Mouse (Mus musculus) heart, adult 2 months (tissue): Measurements from ENCODE around the gene Gabrb3. TPM values are rescaled to one million over a fixed set of nuclear protein-coding genes. Genes with fewer than 3 reads are reported as not detected.
"Not testable (repeated sequence)": the region's sequence is repeated elsewhere in the genome, so short reads cannot be mapped to it uniquely, and the experiment has no call there.

Experiments used
- DNase-seq, 2 experiments: peaks; one replicate each; pipeline ENCODE4 v3.0.0; 2021
- H3K27ac ChIP-seq: fragments of 200-600 bp; 2 replicates; pipeline ENCODE4 v1.8.1; 2022
- H3K27me3 ChIP-seq: fragments of 200-500 bp; 2 replicates; pipeline ENCODE4 v1.6.1; 2012; ENCODE audit warnings: mild to moderate bottlenecking, low read length, inconsistent platforms, mixed read lengths; ENCODE audit not compliant: control insufficient read depth, insufficient read depth
- H3K36me3 ChIP-seq: fragments of 200-500 bp; 2 replicates; pipeline ENCODE4 v1.6.1; 2012; ENCODE audit warnings: low read length, inconsistent platforms; ENCODE audit not compliant: control insufficient read depth, insufficient read depth
- H3K4me1 ChIP-seq: fragments of 200-500 bp; 2 replicates; pipeline ENCODE4 v1.6.1; 2011; ENCODE audit warnings: low read length; ENCODE audit not compliant: control insufficient read depth, insufficient read depth
- H3K4me3 ChIP-seq: fragments of 200-600 bp; 2 replicates; pipeline ENCODE4 v1.8.1; 2022
- H3K79me2 ChIP-seq: fragments of 200-500 bp; replicated peaks from 2 replicates; pipeline ENCODE4 v1.6.1; 2012; ENCODE audit warnings: mild to moderate bottlenecking, inconsistent platforms, low read length, moderate library complexity, mixed read lengths; ENCODE audit not compliant: control insufficient read depth, insufficient read depth
- H3K9ac ChIP-seq: fragments of 200-500 bp; 2 replicates; pipeline ENCODE4 v1.6.1; 2012; ENCODE audit warnings: low read depth, mild to moderate bottlenecking, control low read depth, inconsistent platforms, low read length, mixed read lengths
- CTCF ChIP-seq: fragments of 200-600 bp; IDR thresholded peaks from 2 replicates; pipeline ENCODE4 v1.8.1; 2022; ENCODE audit warnings: antibody characterized with exemption, mild to moderate bottlenecking, moderate library complexity
- EP300 ChIP-seq: fragments of 200-500 bp; IDR thresholded peaks from 2 replicates; pipeline ENCODE4 v1.6.1; 2011; ENCODE audit warnings: low read depth, low read length, control low read depth; ENCODE audit not compliant: insufficient read depth
- POLR2A ChIP-seq: fragments of 200-500 bp; IDR thresholded peaks from 2 replicates; pipeline ENCODE4 v1.6.1; 2011; ENCODE audit warnings: mild to moderate bottlenecking, low read depth, low read length, control low read depth; ENCODE audit not compliant: insufficient read depth
- WGBS: fragments of 180-500 bp; shearing (Covaris S2); methylation state at CpG from one replicate; pipeline ENCODE4 v1.1.7; 2018; 5-methylcytosine and 5-hydroxymethylcytosine counted together
- intact Hi-C: fragments of 180-260 bp; cut with DNase I; formaldehyde crosslinking; loops from one replicate; pipeline ENCODE4 v1.15.1; 2025
- polyA plus RNA-seq: library from polyadenylated mRNA; depleted of rRNA; stranded (reverse); fragments of >200 nt; gene quantifications from 2 replicates; pipeline ENCODE4 v1.2.3, GENCODE M21; 2012
- total RNA-seq, 2 experiments: library from RNA; stranded (reverse); gene quantifications; 2 replicates each; pipeline ENCODE4 v1.2.3; 2021

Gabrb3 gene
- total and polyA plus RNA-seq, 3 experiments, result 0.04 to 0.50 (median 0.37) TPM

- H3K27ac ChIP-seq, result no peak overlapping the region
- WGBS, result 68% methylated on average over 2 of the region's 2 CpGs
- TF ChIP-seq CTCF (no peak), POLR2A (no peak), EP300 (no peak)
- intact Hi-C loops, result no loop called here
- no peak overlapping the region for H3K4me3 ChIP-seq
- no peak overlapping the region for H3K9ac ChIP-seq
- H3K4me1 ChIP-seq, result no peaks in the 10 kb centered on the region
- no peaks in the 10 kb centered on the region for H3K27me3 ChIP-seq
- H3K79me2 ChIP-seq, result no peaks in the 10 kb centered on the region
- no peak for DNase-seq
- H3K36me3 ChIP-seq, result no peaks in the 10 kb centered on the region
These were observed 327.3 kb downstream of the Gabrb3 start for GRCm38 (mm10) chr7:57746836-57747235.

- no peaks in the 10 kb centered on the region for H3K79me2 ChIP-seq
- no peaks in the 10 kb centered on the region for H3K36me3 ChIP-seq
- intact Hi-C loops, result no loop called here
- no peak overlapping the region for H3K4me3 ChIP-seq
- H3K4me1 ChIP-seq, result no peaks in the 10 kb centered on the region
- TF ChIP-seq EP300 (no peak), POLR2A (no peak), CTCF (no peak)
- 83% methylated on average over 5 of the region's 5 CpGs for WGBS
- no peak overlapping the region for H3K9ac ChIP-seq
- H3K27me3 ChIP-seq, result no peaks in the 10 kb centered on the region
- no peak for DNase-seq
- no peak overlapping the region for H3K27ac ChIP-seq
These were observed 341.0 kb downstream of the Gabrb3 start for GRCm38 (mm10) chr7:57760466-57760865.

GRCm38 (mm10) chr7:57778754-57779153, 359.3 kb downstream of the Gabrb3 start:
- H3K9ac ChIP-seq, result no peak overlapping the region
- H3K4me1 ChIP-seq, result no peaks in the 10 kb centered on the region
- H3K79me2 ChIP-seq, result no peaks in the 10 kb centered on the region
- no peak for DNase-seq
- H3K4me3 ChIP-seq, result no peak overlapping the region
- H3K36me3 ChIP-seq, result no peaks in the 10 kb centered on the region
- no peak for TF ChIP-seq CTCF
- no peak for TF ChIP-seq EP300
- TF ChIP-seq POLR2A, result no peak
- intact Hi-C loops, result no loop called here
- H3K27ac ChIP-seq, result no peak overlapping the region
- 49% methylated on average over 5 of the region's 5 CpGs for WGBS
- no peaks in the 10 kb centered on the region for H3K27me3 ChIP-seq

GRCm38 (mm10) chr7:57786102-57786501, 366.6 kb downstream of the Gabrb3 start:
- WGBS, result 48% methylated on average over 2 of the region's 2 CpGs
- H3K9ac ChIP-seq, H3K4me1 ChIP-seq, intact Hi-C loops, H3K27me3 ChIP-seq, H3K36me3 ChIP-seq, H3K27ac ChIP-seq, DNase-seq, H3K79me2 ChIP-seq, H3K4me3 ChIP-seq: not testable (repeated sequence)

- Histone ChIP-seq H3K4me3 (no peak overlapping the region), H3K79me2 (no peaks in the 10 kb centered on the region), H3K27ac (no peak overlapping the region), H3K4me1 (no peaks in the 10 kb centered on the region), H3K9ac (no peak overlapping the region), H3K27me3 (no peaks in the 10 kb centered on the region), H3K36me3 (no peaks in the 10 kb centered on the region)
- DNase-seq, result no peak
- no peak for TF ChIP-seq EP300
- intact Hi-C loops, result no loop called here
- WGBS, result 42% methylated on average over 2 of the region's 2 CpGs
These were observed 368.0 kb downstream of the Gabrb3 start for GRCm38 (mm10) chr7:57787520-57787919.

- H3K9ac ChIP-seq, result no peak overlapping the region
- TF ChIP-seq CTCF, result no peak
- TF ChIP-seq EP300, result no peak
- no peak for TF ChIP-seq POLR2A
- no peaks in the 10 kb centered on the region for H3K4me1 ChIP-seq
- H3K27ac ChIP-seq, result no peak overlapping the region
- no peak overlapping the region for H3K4me3 ChIP-seq
- no peak for DNase-seq
- H3K36me3 ChIP-seq, result no peaks in the 10 kb centered on the region
- no peaks in the 10 kb centered on the region for H3K79me2 ChIP-seq
- WGBS, result 52% methylated on average over 1 of the region's 1 CpGs
- intact Hi-C loops, result no loop called here
- H3K27me3 ChIP-seq, result no peaks in the 10 kb centered on the region
These were observed 383.8 kb downstream of the Gabrb3 start for GRCm38 (mm10) chr7:57803266-57803665.

- WGBS, result 59% methylated on average over 1 of the region's 1 CpGs
- Histone ChIP-seq H3K4me1 (no peaks in the 10 kb centered on the region), H3K79me2 (no peaks in the 10 kb centered on the region), H3K27ac (no peak overlapping the region), H3K9ac (no peak overlapping the region), H3K27me3 (no peaks in the 10 kb centered on the region), H3K4me3 (no peak overlapping the region), H3K36me3 (no peaks in the 10 kb centered on the region)
- intact Hi-C loops, result no loop called here
- TF ChIP-seq POLR2A, result no peak
- no peak for DNase-seq
These were observed 394.2 kb downstream of the Gabrb3 start for GRCm38 (mm10) chr7:57813716-57814115.
